Mouse (Mus musculus): ENCODE data around the gene Wdr26.

- TF ChIP-seq CTCF (IDR thresholded peaks at IDR 0.05; ENCODE audit: low read depth, low read length) (no peak), POLR2A (IDR thresholded peaks at IDR 0.05; ENCODE audit: extremely low read depth, insufficient read depth, low read length) (no peak)
Observed at GRCm38 (mm10) chr1:181151541-181151940, 60.3 kb downstream of the Wdr26 start.

Data from liver, adult 2 months (tissue).